Mouse (Mus musculus): Measurements from ENCODE around the gene Pcnx.
"Not testable (repeated sequence)": the region's sequence is repeated elsewhere in the genome, so short reads cannot be mapped to it uniquely, and the experiment has no call there.

The Pcnx gene

GRCm38 (mm10) chr12:81958351-81958750 is 98.5 kb downstream of the Pcnx start:
- no peak for DNase-seq (ENCODE audit: low read depth, low spot score)

- DNase-seq (ENCODE audit: low read depth, low spot score), result no peak
Measured at GRCm38 (mm10) chr12:81965416-81965815, 105.6 kb downstream of the Pcnx start.

GRCm38 (mm10) chr12:81971042-81971883 is 111.4 kb downstream of the Pcnx start:
- DNase-seq (ENCODE audit: low read depth, low spot score), result no peak

GRCm38 (mm10) chr12:81971884-81972362 is 112.1 kb downstream of the Pcnx start:
- no peak for DNase-seq (ENCODE audit: low read depth, low spot score)

GRCm38 (mm10) chr12:81974806-81975205 is 115.0 kb downstream of the Pcnx start:
- peak; percentile 42 for DNase-seq (ENCODE audit: low read depth, low spot score)

DNA sequence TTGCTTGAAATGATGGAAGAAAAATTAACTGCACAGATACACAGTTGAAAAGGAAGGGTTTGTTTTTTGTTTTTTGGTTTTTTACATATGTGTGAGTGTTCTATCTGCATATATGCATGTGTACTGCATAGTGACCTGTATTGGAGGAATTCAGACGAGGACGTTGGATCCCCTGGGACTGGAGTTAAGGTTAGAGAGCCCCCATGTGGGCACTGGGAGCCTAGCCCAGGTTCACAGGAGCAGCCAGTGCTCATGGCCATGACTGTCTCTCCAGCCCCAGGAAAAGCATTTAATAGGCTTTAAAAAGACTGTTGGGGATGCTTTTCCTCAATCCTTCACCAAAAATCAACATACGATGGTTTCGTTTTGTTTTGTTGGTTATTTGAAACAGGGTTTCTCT is 117.5 kb downstream of the Pcnx start:
- DNase-seq (ENCODE audit: low read depth, low spot score), result no peak

DNA sequence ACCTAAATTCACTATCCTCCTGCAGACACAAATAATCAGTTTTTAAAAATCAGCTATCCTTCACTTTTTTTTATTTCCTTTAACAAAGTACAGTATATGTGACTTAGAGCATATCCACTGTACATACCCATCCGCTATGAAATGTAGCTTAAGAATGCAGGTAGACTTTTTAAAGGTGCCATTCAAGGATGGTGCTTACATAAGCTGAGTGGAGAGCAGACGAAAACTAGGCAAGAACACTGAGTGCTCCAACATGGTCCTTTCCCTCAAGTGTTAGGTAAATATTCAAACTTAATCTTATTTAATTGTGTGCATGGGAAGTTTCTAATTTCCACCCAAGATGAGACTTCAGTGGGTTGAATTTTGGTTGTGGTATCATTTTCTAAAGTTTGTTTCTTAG is 119.5 kb downstream of the Pcnx start:
- DNase-seq (ENCODE audit: low read depth, low spot score), result no peak

DNA sequence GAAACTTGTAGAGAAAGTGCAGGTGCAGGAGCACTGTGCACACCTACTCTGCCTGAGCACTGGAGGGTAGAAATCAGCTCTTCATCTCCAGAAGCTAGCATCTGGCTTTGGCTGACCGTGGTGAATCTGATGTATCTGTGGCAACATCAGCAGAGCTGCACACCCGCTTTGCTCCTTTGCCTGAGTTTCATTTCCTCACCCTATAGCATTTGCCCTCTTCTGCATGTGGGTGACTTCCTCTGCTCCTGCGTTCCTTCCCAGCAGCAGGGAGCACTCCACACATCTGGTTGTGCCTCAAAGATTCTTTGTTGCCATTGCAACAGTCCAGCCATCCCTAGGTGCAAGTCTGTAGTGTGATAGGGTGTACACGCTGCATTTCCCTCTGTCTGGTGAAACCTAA is 132.3 kb downstream of the Pcnx start:
- DNase-seq (ENCODE audit: low read depth, low spot score), result no peak

GRCm38 (mm10) chr12:81992996-81993395 is 133.2 kb downstream of the Pcnx start:
- no peak for DNase-seq (ENCODE audit: low read depth, low spot score)

- no peak for DNase-seq (ENCODE audit: low read depth, low spot score)
Measured at GRCm38 (mm10) chr12:81994911-81995667, 135.3 kb downstream of the Pcnx start.

- no peak for DNase-seq (ENCODE audit: low read depth, low spot score)
Measured at GRCm38 (mm10) chr12:81996679-81997362, 137.0 kb downstream of the Pcnx start.

GRCm38 (mm10) chr12:81997497-81997896 is 137.7 kb downstream of the Pcnx start:
- peak; percentile 92 for DNase-seq (ENCODE audit: low read depth, low spot score)

DNA sequence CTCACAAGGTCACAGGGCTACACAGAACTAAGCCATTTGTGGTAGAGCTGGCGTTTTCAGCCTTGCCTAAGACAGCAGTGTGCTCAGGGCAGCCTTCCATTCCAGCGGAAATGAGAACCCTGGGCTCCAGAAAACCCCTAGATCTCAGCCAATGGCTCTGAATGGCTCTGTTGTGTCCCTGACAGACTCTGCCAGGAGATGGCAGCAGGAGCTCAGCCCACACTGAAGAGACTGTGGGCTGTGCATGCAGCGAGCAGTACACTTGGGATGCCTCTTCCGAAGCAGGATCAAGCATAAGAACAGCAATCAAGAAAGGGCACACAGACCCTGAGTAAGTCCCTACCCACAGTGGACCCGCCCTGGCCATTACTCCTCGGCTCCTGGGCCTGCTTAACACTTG is 142.9 kb downstream of the Pcnx start:
- DNase-seq (ENCODE audit: low read depth, low spot score), result not testable (repeated sequence)

DNA sequence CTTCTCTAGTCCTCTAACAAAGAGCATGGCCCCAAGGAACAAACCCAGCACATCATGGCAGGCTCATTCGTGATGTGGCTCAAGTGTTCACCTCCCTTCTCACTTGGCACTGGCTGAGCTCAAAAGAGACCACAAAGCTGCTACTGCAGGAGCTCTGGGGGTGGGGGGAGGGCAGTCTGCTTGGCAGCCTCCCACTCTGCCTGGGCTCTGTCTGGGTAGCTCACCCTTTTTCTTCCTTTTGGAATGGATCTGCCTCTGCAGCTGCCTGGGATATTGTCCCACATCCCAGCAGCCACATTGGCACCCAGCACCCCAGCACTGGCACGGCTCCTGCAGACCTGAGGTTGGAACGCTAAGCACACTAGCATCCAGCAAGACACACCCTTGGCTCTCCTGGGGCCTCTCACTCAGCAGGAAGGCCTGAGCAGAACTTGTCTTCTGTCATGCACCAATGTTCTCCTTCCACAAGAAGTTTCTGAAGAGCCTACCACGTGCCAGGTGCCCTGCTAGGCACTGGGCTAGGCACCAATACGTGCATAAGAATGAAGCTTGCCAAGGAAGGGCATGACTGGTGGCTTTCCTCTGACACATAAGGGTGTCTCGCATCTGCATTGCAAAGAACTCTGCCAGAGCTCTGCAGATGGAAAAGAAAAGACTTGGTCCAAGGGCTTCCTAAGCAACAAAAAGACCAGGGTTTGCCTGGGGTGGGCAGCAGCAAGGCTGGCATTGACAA is 166.2 kb downstream of the Pcnx start:
- not testable (repeated sequence) for DNase-seq (ENCODE audit: low read depth, low spot score)

DNA sequence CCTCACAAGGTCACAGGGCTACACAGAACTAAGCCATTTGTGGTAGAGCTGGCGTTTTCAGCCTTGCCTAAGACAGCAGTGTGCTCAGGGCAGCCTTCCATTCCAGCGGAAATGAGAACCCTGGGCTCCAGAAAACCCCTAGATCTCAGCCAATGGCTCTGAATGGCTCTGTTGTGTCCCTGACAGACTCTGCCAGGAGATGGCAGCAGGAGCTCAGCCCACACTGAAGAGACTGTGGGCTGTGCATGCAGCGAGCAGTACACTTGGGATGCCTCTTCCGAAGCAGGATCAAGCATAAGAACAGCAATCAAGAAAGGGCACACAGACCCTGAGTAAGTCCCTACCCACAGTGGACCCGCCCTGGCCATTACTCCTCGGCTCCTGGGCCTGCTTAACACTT is 173.7 kb downstream of the Pcnx start:
- DNase-seq (ENCODE audit: low read depth, low spot score), result not testable (repeated sequence)

DNA sequence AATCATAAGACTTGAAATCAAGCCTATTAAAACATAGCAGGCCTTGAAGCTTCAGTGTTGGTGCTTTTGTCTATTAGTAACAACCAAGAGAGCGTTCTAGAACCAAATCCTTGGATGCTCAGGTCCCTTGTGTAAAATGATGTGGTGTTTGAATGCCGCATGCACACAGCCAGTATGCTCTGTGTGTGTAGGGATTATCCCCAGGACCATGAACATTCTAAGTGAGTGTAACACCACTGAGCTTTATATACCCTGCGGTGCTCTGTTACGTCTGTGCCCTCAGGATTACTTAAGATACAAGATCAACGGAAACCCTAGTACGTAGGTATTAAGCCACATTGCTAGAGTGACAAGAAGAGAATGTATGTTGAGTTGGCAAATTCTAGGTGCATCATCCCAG is 174.2 kb downstream of the Pcnx start:
- not testable (repeated sequence) for DNase-seq (ENCODE audit: low read depth, low spot score)

DNA sequence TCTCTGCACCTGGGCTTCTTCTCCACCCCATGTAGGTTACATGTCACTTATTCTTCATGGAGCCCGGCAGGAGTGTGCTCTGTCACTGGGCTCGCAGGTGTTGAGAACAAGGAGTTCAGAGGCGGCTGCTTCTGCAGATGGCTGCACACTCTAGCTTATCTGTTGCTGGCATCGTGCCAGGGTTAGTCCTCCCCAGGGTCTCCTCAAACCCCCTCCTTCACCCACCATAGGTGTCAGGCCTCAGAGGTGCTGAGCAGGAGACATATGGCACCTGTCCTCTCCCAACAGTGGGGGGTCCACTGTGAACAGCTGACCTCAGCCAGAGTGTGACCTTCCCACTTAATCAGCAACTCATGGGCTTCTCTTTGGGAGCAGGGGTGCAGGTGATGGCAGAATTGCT is 184.3 kb downstream of the Pcnx start:
- DNase-seq (ENCODE audit: low read depth, low spot score), result not testable (repeated sequence)

Data from R1 (cell line).